Mouse (Mus musculus) stomach, postnatal 0 days (tissue): Measurements from ENCODE around the gene Clec16a.

Source experiments
- CTCF ChIP-seq: IDR thresholded peaks from 2 replicates; pipeline ENCODE4 v1.5.1; 2016; ENCODE audit warnings: antibody characterized with exemption, low read depth, mild to moderate bottlenecking, moderate library complexity
- EP300 ChIP-seq: optimal IDR thresholded peaks from 2 replicates; pipeline ENCODE3; 2016; ENCODE audit warnings: antibody characterized with exemption

DNA sequence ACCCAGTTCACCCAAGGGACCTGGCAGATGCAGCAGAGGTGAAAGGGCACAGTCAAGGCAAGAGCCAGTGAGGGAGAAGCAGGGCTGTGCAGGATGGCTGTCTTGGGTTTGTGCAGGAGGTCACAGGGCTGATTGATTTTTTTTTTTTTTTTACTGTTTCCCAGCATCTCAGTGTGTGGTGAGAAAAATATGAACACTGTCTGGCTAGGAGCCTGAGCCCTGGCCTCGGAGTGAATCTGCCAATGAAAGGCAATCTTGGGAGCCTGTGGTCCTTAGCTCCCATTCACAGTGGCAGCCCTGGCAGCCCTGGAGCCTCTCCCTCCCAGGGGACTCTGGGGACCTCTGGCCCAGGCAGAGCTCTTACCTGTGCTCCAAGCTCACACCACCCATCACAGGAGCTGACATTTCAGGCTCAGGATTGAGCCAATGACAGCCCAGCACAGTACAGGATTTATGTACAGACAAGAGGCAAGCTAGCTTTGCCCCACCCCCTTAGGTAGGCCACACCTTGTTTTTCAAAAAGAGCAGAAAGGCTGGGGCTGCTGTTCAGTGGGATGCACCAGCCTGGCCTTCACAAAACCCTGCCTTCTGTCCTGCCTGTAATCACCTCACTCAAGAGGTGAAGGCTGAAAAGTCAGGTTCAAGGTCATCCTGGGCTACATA lies 177.9 kb downstream of the Clec16a start:
- TF ChIP-seq CTCF (no peak), EP300 (no peak)
